In genomic region chr2:181363946-181364345, GRCm38 (mm10) we compare ENCODE assay signal across 10 mouse cellular contexts. TPM values are rescaled to one million over a fixed set of nuclear protein-coding genes. Genes with fewer than 3 reads are reported as not detected.
DNase-seq lines count a peak whose midpoint lies in the region; ATAC-seq and TF ChIP-seq lines count a peak whose summit lies in the region.
"Had no signal": no experiment of that assay in that cellular context is flagged by ENCODE, and none has a peak within 500 bp of the region (broad histone marks: within the 10 kb centered on the region; RNA-seq: fewer than 3 reads in every experiment).

No protein-coding gene starts in this region.

- H3K9ac ChIP-seq in forebrain, embryonic 12.5 days: peak overlapping the region; percentile 94
- peak overlapping the region; percentile 88 for H3K9ac ChIP-seq in limb, embryonic 14.5 days (ENCODE audit: low read depth, low read length, severe bottlenecking)
- peak overlapping the region; percentile 78; the same call in 1 of the 2 replicates for H3K9ac ChIP-seq in stomach, embryonic 15.5 days

- no peak overlapping the region for H3K27ac ChIP-seq in forebrain, embryonic 12.5 days
- no peak overlapping the region for H3K27ac ChIP-seq in limb, embryonic 14.5 days (replicated peaks; ENCODE audit: low read depth, low read length)
- H3K27ac ChIP-seq in stomach, embryonic 15.5 days: no peak overlapping the region

- no peak for ATAC-seq in megakaryocyte, adult 5-6 weeks (ENCODE audit: poor library complexity, severe bottlenecking)
- ATAC-seq in forebrain, embryonic 12.5 days (ENCODE audit: low FRiP score): no peak
- no peak for ATAC-seq in limb, embryonic 14.5 days (ENCODE audit: low FRiP score, low read depth)
- ATAC-seq in stomach, embryonic 15.5 days (ENCODE audit: insufficient read depth, low FRiP score, low read depth): no peak

- H3K4me2 ChIP-seq in forebrain, embryonic 12.5 days: peak overlapping the region; percentile 98
- H3K4me2 ChIP-seq in limb, embryonic 14.5 days (replicated peaks; ENCODE audit: low read depth, low read length, severe bottlenecking): peak overlapping the region; percentile 91
- peak overlapping the region; percentile 91 for H3K4me2 ChIP-seq in stomach, embryonic 15.5 days

- peak overlapping the region; percentile 94 for H3K4me3 ChIP-seq in megakaryocyte, embryonic 14.5 days (replicated peaks)
- peak overlapping the region; percentile 67 for H3K4me3 ChIP-seq in forebrain, embryonic 12.5 days (replicated peaks)
- peak overlapping the region; percentile 85 for H3K4me3 ChIP-seq in limb, embryonic 14.5 days (replicated peaks; ENCODE audit: low read length)
- peak overlapping the region; percentile 77 for H3K4me3 ChIP-seq in stomach, embryonic 15.5 days (replicated peaks)

- 82% methylated on average over 3 of the region's 3 CpGs for WGBS in forebrain, embryonic 12.5 days
- 87% methylated on average over 3 of the region's 3 CpGs for WGBS in limb, embryonic 14.5 days
- 83% methylated on average over 3 of the region's 3 CpGs for WGBS in stomach, embryonic 15.5 days

- no peaks in the 10 kb centered on the region for H3K9me3 ChIP-seq in megakaryocyte, embryonic 14.5 days
- H3K9me3 ChIP-seq in forebrain, embryonic 12.5 days: no peaks in the 10 kb centered on the region
- H3K9me3 ChIP-seq in limb, embryonic 14.5 days (ENCODE audit: control insufficient read depth, low read length): no peaks in the 10 kb centered on the region
- H3K9me3 ChIP-seq in stomach, embryonic 15.5 days: no peaks in the 10 kb centered on the region

- TF ChIP-seq POLR2A in limb, embryonic 14.5 days (IDR thresholded peaks at IDR 0.05; ENCODE audit: borderline replicate concordance, extremely low read depth, insufficient read depth, insufficient read length): no peak

- DNase-seq in limb, embryonic 14.5 days (ENCODE audit: low spot score): no peak
- no peak for DNase-seq in adrenal gland, adult (ENCODE audit: inconsistent age in 2 of 2, low spot score in 1 of 2)
- DNase-seq in urinary bladder, postnatal 10 days (ENCODE audit: low spot score): no peak
- DNase-seq in right cerebral cortex, postnatal 10 days (ENCODE audit: low spot score in 2 of 2): no peak
- DNase-seq: adrenal gland, adult 8-10 months had no signal

- H3K4me1 ChIP-seq in megakaryocyte, embryonic 14.5 days: peaks cover 47% of the 10 kb centered on the region
- peaks cover 38% of the 10 kb centered on the region for H3K4me1 ChIP-seq in forebrain, embryonic 12.5 days
- peaks cover 18% of the 10 kb centered on the region for H3K4me1 ChIP-seq in limb, embryonic 14.5 days (ENCODE audit: control insufficient read depth, insufficient read depth, low read length)
- peaks cover 20% of the 10 kb centered on the region for H3K4me1 ChIP-seq in stomach, embryonic 15.5 days

- H3K27me3 ChIP-seq in megakaryocyte, embryonic 14.5 days (replicated peaks): no peaks in the 10 kb centered on the region
- no peaks in the 10 kb centered on the region for H3K27me3 ChIP-seq in forebrain, embryonic 12.5 days
- no peaks in the 10 kb centered on the region for H3K27me3 ChIP-seq in limb, embryonic 14.5 days (ENCODE audit: control insufficient read depth, insufficient read depth, low read length)
- no peaks in the 10 kb centered on the region for H3K27me3 ChIP-seq in stomach, embryonic 15.5 days (replicated peaks)

- peaks cover 50% of the 10 kb centered on the region for H3K36me3 ChIP-seq in megakaryocyte, embryonic 14.5 days (replicated peaks; ENCODE audit: low read length)
- H3K36me3 ChIP-seq in forebrain, embryonic 12.5 days (replicated peaks): peaks cover 44% of the 10 kb centered on the region
- peaks cover 44% of the 10 kb centered on the region for H3K36me3 ChIP-seq in limb, embryonic 14.5 days (ENCODE audit: control insufficient read depth, insufficient read depth, low read length)
- peaks cover 24% of the 10 kb centered on the region for H3K36me3 ChIP-seq in stomach, embryonic 15.5 days

RNA-seq across cellular contexts. Expression of gene Zgpat, which starts 0.8 kb away (rescaled TPM):
- polyA plus RNA-seq in megakaryocyte, embryonic 14.5 days (2012; ENCODE audit: insufficient read depth, low replicate concordance): 3.5 and 17.6 TPM in 2 replicates
- total RNA-seq in megakaryocyte, adult 5-6 weeks (2015): 4.9 and 7.9 TPM in 2 replicates
- total RNA-seq in megakaryocyte, adult 5-6 weeks (2017): 28.0 and 29.5 TPM in 2 replicates
- 62.4 and 69.5 TPM in 2 replicates for polyA plus RNA-seq in forebrain, embryonic 12.5 days (2016; fragmentation: Nextera tagmentation; extraction: Ambion mirVana)
- 57.4 and 67.9 TPM in 2 replicates for polyA plus RNA-seq in limb, embryonic 14.5 days (2012; rRNA removed)
- polyA plus RNA-seq in limb, embryonic 14.5 days (2014; fragmentation: Nextera tagmentation; extraction: Ambion mirVana): 37.3 and 47.6 TPM in 2 replicates
- 36.2 and 38.5 TPM in 2 replicates for polyA plus RNA-seq in stomach, embryonic 15.5 days (2015; fragmentation: Nextera tagmentation; extraction: Ambion mirVana)

RNA-seq across cellular contexts. Expression of gene Arfrp1, which starts 1.3 kb away (rescaled TPM):
- 5.0 and 9.7 TPM in 2 replicates for polyA plus RNA-seq in megakaryocyte, embryonic 14.5 days (2012; ENCODE audit: insufficient read depth, low replicate concordance)
- total RNA-seq in megakaryocyte, adult 5-6 weeks (2015): 22.8 and 29.9 TPM in 2 replicates
- total RNA-seq in megakaryocyte, adult 5-6 weeks (2017): 37.2 and 43.3 TPM in 2 replicates
- 83.6 and 86.4 TPM in 2 replicates for polyA plus RNA-seq in forebrain, embryonic 12.5 days (2016; fragmentation: Nextera tagmentation; extraction: Ambion mirVana)
- polyA plus RNA-seq in limb, embryonic 14.5 days (2012; rRNA removed): 81.0 and 89.9 TPM in 2 replicates
- polyA plus RNA-seq in limb, embryonic 14.5 days (2014; fragmentation: Nextera tagmentation; extraction: Ambion mirVana): 50.0 and 54.7 TPM in 2 replicates
- polyA plus RNA-seq in stomach, embryonic 15.5 days (2015; fragmentation: Nextera tagmentation; extraction: Ambion mirVana): 58.6 and 62.4 TPM in 2 replicates

RNA-seq across cellular contexts. Expression of gene Lime1, which starts 15.9 kb away (rescaled TPM):
- polyA plus RNA-seq in megakaryocyte, embryonic 14.5 days (2012; ENCODE audit: insufficient read depth, low replicate concordance): 20.5 and 108 TPM in 2 replicates
- total RNA-seq in megakaryocyte, adult 5-6 weeks (2015): 21.5 and 25.4 TPM in 2 replicates
- 20.4 and 28.9 TPM in 2 replicates for total RNA-seq in megakaryocyte, adult 5-6 weeks (2017)
- 33.9 and 34.5 TPM in 2 replicates for polyA plus RNA-seq in forebrain, embryonic 12.5 days (2016; fragmentation: Nextera tagmentation; extraction: Ambion mirVana)
- polyA plus RNA-seq in limb, embryonic 14.5 days (2012; rRNA removed): 63.3 and 84.7 TPM in 2 replicates
- polyA plus RNA-seq in limb, embryonic 14.5 days (2014; fragmentation: Nextera tagmentation; extraction: Ambion mirVana): 21.3 and 26.8 TPM in 2 replicates
- 18.2 and 20.2 TPM in 2 replicates for polyA plus RNA-seq in stomach, embryonic 15.5 days (2015; fragmentation: Nextera tagmentation; extraction: Ambion mirVana)

RNA-seq across cellular contexts. Expression of gene Rtel1, which starts 44.4 kb away (rescaled TPM):
- polyA plus RNA-seq in megakaryocyte, embryonic 14.5 days (2012; ENCODE audit: insufficient read depth, low replicate concordance): 1.5 and 6.1 TPM in 2 replicates
- 26.8 and 34.1 TPM in 2 replicates for total RNA-seq in megakaryocyte, adult 5-6 weeks (2015)
- total RNA-seq in megakaryocyte, adult 5-6 weeks (2017): 21.6 and 25.8 TPM in 2 replicates
- 59.1 and 67.3 TPM in 2 replicates for polyA plus RNA-seq in forebrain, embryonic 12.5 days (2016; fragmentation: Nextera tagmentation; extraction: Ambion mirVana)
- 110 and 130 TPM in 2 replicates for polyA plus RNA-seq in limb, embryonic 14.5 days (2012; rRNA removed)
- polyA plus RNA-seq in limb, embryonic 14.5 days (2014; fragmentation: Nextera tagmentation; extraction: Ambion mirVana): 49.0 and 53.3 TPM in 2 replicates
- 35.4 and 39.2 TPM in 2 replicates for polyA plus RNA-seq in stomach, embryonic 15.5 days (2015; fragmentation: Nextera tagmentation; extraction: Ambion mirVana)

RNA-seq across cellular contexts. Expression of gene Stmn3, which starts 49.6 kb away (rescaled TPM):
- not detected in 2 replicates for polyA plus RNA-seq in megakaryocyte, embryonic 14.5 days (2012; ENCODE audit: insufficient read depth, low replicate concordance)
- total RNA-seq in megakaryocyte, adult 5-6 weeks (2015): not detected in 2 replicates
- not detected in 2 replicates for total RNA-seq in megakaryocyte, adult 5-6 weeks (2017)
- polyA plus RNA-seq in forebrain, embryonic 12.5 days (2016; fragmentation: Nextera tagmentation; extraction: Ambion mirVana): 360 and 385 TPM in 2 replicates
- 0.68 and 2.8 TPM in 2 replicates for polyA plus RNA-seq in limb, embryonic 14.5 days (2012; rRNA removed)
- polyA plus RNA-seq in limb, embryonic 14.5 days (2014; fragmentation: Nextera tagmentation; extraction: Ambion mirVana): 0.28 and 0.29 TPM in 2 replicates
- polyA plus RNA-seq in stomach, embryonic 15.5 days (2015; fragmentation: Nextera tagmentation; extraction: Ambion mirVana): 37.6 and 39.0 TPM in 2 replicates
- total RNA-seq: gastrocnemius, adult 8-10 months had no signal
